Mouse (Mus musculus) liver, adult (tissue): Measurements from ENCODE around the gene Olfr77.

ENCODE experiments used
- GATA4 ChIP-seq: IDR thresholded peaks from 2 replicates; pipeline ENCODE4 v1.6.1; 2014; ENCODE audit warnings: mild to moderate bottlenecking, low read length; ENCODE audit not compliant: insufficient replicate concordance

Gene Olfr77

DNA sequence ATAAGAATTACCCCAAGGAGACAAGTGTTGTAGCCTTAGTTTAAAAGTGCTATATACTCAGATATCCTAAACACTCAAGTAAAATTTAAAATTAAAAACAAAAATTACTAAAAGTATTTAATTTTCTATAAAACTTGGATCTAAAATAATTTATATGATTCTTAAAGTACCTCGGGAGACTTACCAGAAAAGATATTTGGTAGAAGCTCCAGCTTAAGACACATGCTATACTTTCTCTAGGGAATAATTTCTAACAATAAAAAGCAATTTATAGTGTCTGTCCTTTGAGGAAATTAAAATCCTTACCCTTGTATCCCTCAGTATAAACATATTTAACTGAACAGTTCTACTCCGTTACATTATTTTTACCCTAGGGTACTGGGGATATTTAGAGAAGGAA is at the start of gene Olfr77:
TSS of gene Olfr77 (plus strand) at position 301 of the 400 bp plus-strand sequence.
- no peak for TF ChIP-seq GATA4

DNA sequence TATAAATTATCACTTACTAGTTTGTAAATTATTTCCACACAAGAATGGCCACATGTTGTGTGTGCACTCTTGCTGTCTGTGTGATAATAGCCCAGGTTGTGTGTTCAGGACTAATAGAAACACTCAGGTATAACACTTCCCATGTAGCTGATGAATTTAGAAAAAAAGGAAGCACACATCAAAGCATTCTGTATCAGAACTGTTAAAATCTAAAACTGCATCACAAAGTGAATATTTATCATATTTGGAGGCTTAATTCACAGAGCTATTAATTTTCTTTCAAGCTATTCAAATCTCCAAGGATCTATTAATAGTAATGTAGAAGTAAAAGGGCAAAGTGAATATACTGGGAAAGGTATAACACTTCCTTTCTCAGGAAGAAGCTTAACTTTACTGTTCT is 28.8 kb upstream of the Olfr77 start, which contains the start of gene Olfr862:
TSS of gene Olfr862 (minus strand) at position 101 of the 400 bp plus-strand sequence.
- no peak for TF ChIP-seq GATA4

DNA sequence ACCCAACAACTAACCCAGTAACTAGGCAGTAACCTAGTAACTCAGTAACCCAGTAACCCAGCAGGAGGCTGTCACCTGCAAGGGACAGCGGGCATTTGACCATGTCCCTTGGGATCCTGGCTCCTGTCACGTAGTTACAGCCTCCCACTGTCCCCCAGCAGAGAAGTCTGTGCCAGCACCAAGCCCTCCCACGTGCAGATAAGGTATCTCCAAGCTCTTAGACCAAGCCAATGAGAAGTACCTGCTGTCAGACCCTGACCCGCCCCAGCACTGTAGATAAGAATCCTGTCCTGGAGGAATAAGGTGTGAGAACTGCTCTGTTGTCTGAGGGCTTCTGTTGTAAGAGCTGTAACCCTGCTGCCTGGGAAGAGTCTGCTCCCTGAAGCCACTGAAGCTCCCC is 5.5 kb upstream of the Olfr77 start:
- TF ChIP-seq GATA4 = no peak
